Mouse (Mus musculus) G1E (cell line): Measurements from ENCODE around the gene Surf6. TPM values are rescaled to one million over a fixed set of nuclear protein-coding genes. Genes with fewer than 3 reads are reported as not detected.

ENCODE experiments used
- ATAC-seq: 2 replicates; pipeline ENCODE4 v1.8.0; 2016; ENCODE audit warnings: mild to moderate bottlenecking; ENCODE audit not compliant: insufficient number of reproducible peaks, poor library complexity, low FRiP score, severe bottlenecking; ENCODE audit errors: extremely low read depth
- DNase-seq: peaks from one replicate; pipeline ENCODE4 v3.0.0; 2012; ENCODE audit warnings: low spot score
- H3K27me3 ChIP-seq: 2 replicates; pipeline ENCODE4 v1.6.1; 2012; ENCODE audit warnings: mild to moderate bottlenecking, low read length, inconsistent platforms; ENCODE audit not compliant: insufficient read depth
- H3K36me3 ChIP-seq: replicated peaks from 2 replicates; pipeline ENCODE3; 2012; ENCODE audit warnings: mild to moderate bottlenecking, inconsistent platforms
- H3K4me1 ChIP-seq: 2 replicates; pipeline ENCODE4 v1.6.1; 2012; ENCODE audit warnings: low read depth, low read length, inconsistent platforms, mixed read lengths; ENCODE audit not compliant: insufficient read depth
- H3K4me3 ChIP-seq: 2 replicates; pipeline ENCODE4 v1.5.1; 2012; ENCODE audit warnings: low read depth, mild to moderate bottlenecking, inconsistent platforms, low read length, moderate library complexity, mixed read lengths
- H3K9me3 ChIP-seq: replicated peaks from 2 replicates; pipeline ENCODE4 v1.6.1; 2012; ENCODE audit warnings: inconsistent platforms
- CTCF ChIP-seq: IDR thresholded peaks from 2 replicates; pipeline ENCODE4 v1.5.1; 2012; ENCODE audit warnings: low read depth, low read length, inconsistent platforms, mixed read lengths
- GATA1 ChIP-seq: IDR thresholded peaks from 2 replicates; pipeline ENCODE4 v1.6.1; 2012; ENCODE audit warnings: borderline replicate concordance, low read length, inconsistent platforms, mixed read lengths
- GATA2 ChIP-seq: IDR thresholded peaks from 2 replicates; pipeline ENCODE4 v1.6.1; 2012; ENCODE audit warnings: low read depth, low read length, inconsistent platforms, borderline replicate concordance
- POLR2AphosphoS5 ChIP-seq: IDR thresholded peaks from 2 replicates; pipeline ENCODE4 v1.6.1; 2012; ENCODE audit warnings: low read depth, low read length, inconsistent platforms; ENCODE audit not compliant: insufficient replicate concordance
- TAL1 ChIP-seq: conservative IDR thresholded peaks from 2 replicates; pipeline ENCODE4 v1.6.1; 2012; ENCODE audit warnings: low read depth, low read length, inconsistent platforms, mixed read lengths
- polyA plus RNA-seq: library from polyadenylated mRNA; stranded (reverse); fragments of >175 nt; gene quantifications from 2 replicates; pipeline ENCODE4 v1.2.3, GENCODE M21; 2012
- total RNA-seq, 2 experiments: library from RNA; stranded (forward) in 1 of 2; stranded (reverse) in 1 of 2; fragments of 200-1000 nt in 1 of 2; fragments of >200 nt in 1 of 2; fragmentation: Nextera tagmentation in 1 of 2; gene quantifications; 2 replicates each; pipeline ENCODE4 v1.2.3; 2014 to 2017

Surf6 gene
- total and polyA plus RNA-seq, 3 experiments, result 20.7 to 52.5 (median 34.8) TPM

DNA sequence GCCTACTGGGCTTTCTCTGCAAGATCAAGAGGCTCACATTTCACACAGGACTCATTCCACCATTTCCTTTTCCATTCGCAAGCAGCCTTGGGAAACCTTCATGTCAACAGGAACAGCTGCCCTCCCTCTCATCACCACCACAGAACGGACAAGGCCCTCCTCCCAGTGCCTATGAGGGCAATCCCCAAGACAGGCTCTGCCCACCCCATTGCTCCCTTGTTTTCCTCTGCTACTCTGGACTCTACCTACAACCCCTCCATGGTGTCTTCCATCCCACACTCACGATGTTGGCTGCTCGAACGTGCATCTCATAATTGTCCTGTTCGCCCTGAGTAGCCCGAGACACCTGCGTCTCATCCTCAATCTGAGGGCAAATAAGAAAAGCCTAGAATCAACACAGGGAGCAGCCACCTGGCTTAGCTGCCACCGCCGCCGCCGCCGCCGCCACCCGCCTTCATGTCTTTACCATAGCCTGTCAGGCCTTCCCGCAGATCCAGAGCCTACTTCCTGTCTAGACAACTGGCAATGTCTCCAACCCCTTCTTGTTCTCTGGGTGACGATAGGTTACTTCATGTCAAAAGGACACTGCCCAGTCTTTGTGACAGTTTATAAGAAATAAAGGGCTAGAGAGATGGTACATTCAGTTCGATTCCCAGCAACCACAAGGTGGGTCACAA lies 6.2 kb upstream of the Surf6 start:
- TF ChIP-seq TAL1, result no peak
- TF ChIP-seq GATA2, result no peak
- TF ChIP-seq POLR2AphosphoS5, result no peak
- no peak for TF ChIP-seq GATA1
- Histone ChIP-seq H3K36me3 (peaks cover 84% of the 10 kb centered on the region), H3K4me1 (peaks cover 67% of the 10 kb centered on the region)

DNA sequence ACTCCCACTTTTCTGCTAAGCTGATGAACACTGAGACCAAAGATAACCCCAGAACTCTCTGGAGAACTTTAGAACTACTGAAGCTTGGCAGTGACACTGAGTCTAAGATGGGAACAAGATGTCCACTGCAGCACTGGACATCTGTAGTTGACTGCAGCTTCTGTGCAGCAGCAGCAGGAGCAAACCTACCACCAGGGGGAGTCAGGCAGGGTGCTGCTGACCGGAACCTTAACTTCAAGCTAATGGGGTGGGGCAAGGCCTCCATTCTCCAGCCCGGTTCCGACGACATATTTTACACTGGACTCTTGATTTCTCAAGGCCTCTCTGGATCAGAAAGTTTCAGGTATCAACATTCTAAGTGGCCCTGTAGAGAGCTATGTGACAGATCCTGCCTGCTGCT lies 4.4 kb upstream of the Surf6 start:
- peaks cover 61% of the 10 kb centered on the region for H3K4me1 ChIP-seq
- no peaks in the 10 kb centered on the region for H3K27me3 ChIP-seq
- peaks cover 70% of the 10 kb centered on the region for H3K36me3 ChIP-seq
- no peak for DNase-seq
- no peak for ATAC-seq
- no peak overlapping the region for H3K4me3 ChIP-seq
- H3K9me3 ChIP-seq, result no peaks in the 10 kb centered on the region
- peak; percentile 76 for TF ChIP-seq CTCF
- TF ChIP-seq GATA2, result no peak

More for the DNA sequence above, 6.2 kb upstream of the Surf6 start:
- no peak for DNase-seq
- Histone ChIP-seq H3K4me3 (peak overlapping the region; percentile 99), H3K27me3 (no peaks in the 10 kb centered on the region), H3K9me3 (no peaks in the 10 kb centered on the region)
- ATAC-seq, result no peak

DNA sequence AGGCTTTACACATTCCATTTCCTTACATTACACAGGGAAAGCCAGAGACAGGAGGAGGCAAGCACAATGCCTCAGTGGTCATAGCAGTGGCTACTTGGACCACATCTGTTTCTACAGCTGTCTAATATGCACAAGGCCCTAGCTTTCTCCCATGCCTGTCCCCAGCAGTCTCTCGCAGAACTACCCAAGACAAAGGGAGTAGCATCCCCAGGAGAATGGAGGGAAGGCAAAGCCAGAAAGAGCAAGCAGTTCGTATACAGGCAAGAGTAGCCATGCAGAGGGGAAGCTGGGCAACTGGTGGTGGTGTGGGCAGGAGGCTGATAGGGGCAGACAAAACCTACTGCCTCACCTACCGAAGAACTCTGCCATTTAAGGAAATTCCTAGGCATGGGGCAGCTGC lies 3.8 kb upstream of the Surf6 start:
- no peak for ATAC-seq
- no peak for TF ChIP-seq CTCF
- no peak for TF ChIP-seq GATA2
- no peak for TF ChIP-seq TAL1
- TF ChIP-seq POLR2AphosphoS5, result no peak
- no peak for TF ChIP-seq GATA1

DNA sequence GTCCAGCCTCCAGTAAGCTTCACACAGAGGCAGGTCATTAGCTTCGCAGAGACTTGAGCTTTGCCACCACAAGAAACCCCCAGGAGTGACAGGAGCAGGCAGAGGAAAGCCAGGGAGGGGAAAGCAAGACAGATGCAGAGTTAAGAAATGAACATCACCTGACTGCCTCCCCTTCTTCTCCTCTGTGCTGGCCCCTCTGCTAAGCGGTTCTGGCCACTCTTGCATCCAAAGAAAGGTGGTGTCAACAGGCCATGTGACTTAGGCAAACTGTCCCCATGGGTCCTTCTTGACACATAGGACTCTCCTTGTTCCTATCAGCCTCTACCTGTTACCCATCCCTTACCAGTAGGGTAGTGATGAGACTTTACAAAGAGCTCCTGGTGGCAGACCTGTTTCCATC lies 3.3 kb upstream of the Surf6 start:
- TF ChIP-seq POLR2AphosphoS5 (no peak), GATA2 (no peak), GATA1 (no peak), CTCF (no peak), TAL1 (no peak)
- Histone ChIP-seq H3K4me3 (no peak overlapping the region), H3K9me3 (no peaks in the 10 kb centered on the region), H3K27me3 (no peaks in the 10 kb centered on the region), H3K36me3 (peaks cover 67% of the 10 kb centered on the region), H3K4me1 (peaks cover 71% of the 10 kb centered on the region)
- ATAC-seq (no peak), DNase-seq (no peak)

More for the DNA sequence above, 3.8 kb upstream of the Surf6 start:
- Histone ChIP-seq H3K27me3 (no peaks in the 10 kb centered on the region), H3K4me3 (no peak overlapping the region), H3K4me1 (peaks cover 66% of the 10 kb centered on the region), H3K36me3 (peaks cover 67% of the 10 kb centered on the region), H3K9me3 (no peaks in the 10 kb centered on the region)
- DNase-seq, result no peak

DNA sequence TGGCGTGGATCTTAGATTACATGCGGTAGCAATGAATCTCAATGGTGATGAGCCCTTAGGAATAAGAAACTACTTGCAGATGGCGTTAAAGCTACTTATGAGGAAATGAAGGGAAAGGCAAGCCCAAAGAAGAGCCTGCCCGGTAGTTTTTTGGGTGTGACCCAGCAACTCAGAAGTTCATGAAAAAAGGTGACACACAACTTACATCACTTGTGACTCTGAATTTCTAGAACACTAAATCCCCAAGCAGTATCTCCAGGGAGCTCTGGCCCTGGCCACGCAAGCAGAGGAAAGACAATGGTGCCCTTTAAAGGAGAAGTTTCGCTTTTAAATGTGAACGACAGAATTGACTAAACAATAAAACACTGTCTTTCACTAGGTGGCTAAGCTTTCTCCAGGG lies 632 bp upstream of the Surf6 start:
- no peak for TF ChIP-seq GATA2
- ATAC-seq, result no peak

DNA sequence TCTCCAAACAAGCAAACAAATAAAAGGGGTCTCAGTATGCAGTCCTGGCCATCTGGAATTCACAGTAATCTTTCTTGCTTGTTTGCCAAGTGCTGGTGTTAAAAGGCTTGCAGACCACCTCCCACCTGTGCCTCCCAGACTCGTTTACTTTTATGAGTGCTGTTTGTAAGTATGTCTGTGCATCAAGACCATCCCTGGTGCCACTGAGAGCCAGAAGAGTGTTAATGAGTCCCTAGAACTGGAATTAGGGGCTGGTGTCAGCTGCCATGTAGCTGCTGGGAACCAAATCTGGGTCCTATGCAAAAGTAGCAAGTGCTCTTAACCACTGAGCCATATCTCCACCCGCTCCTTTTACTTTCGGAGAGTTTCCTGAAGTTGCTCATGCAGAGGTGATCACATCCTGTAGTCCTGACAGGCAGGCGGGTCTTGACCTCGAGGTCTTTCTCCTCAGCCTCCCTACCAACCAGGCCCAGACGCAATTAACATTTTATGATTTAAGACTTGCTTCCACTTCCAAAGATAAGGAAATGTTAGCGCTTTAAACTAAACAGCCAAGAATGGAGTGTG lies 762 bp downstream of the Surf6 start:
- H3K36me3 ChIP-seq, result peaks cover 83% of the 10 kb centered on the region
- peaks cover 55% of the 10 kb centered on the region for H3K4me1 ChIP-seq
- H3K9me3 ChIP-seq, result no peaks in the 10 kb centered on the region
- TF ChIP-seq CTCF (no peak), GATA2 (no peak), GATA1 (no peak), TAL1 (no peak), POLR2AphosphoS5 (no peak)
- no peak for DNase-seq
- H3K4me3 ChIP-seq, result peak overlapping the region; percentile 86
- H3K27me3 ChIP-seq, result no peaks in the 10 kb centered on the region
- ATAC-seq, result no peak

More for the DNA sequence above, 632 bp upstream of the Surf6 start:
- no peaks in the 10 kb centered on the region for H3K9me3 ChIP-seq
- peaks cover 69% of the 10 kb centered on the region for H3K4me1 ChIP-seq
- H3K36me3 ChIP-seq, result peaks cover 83% of the 10 kb centered on the region
- DNase-seq, result no peak
- no peaks in the 10 kb centered on the region for H3K27me3 ChIP-seq
- H3K4me3 ChIP-seq, result peak overlapping the region; percentile 86

DNA sequence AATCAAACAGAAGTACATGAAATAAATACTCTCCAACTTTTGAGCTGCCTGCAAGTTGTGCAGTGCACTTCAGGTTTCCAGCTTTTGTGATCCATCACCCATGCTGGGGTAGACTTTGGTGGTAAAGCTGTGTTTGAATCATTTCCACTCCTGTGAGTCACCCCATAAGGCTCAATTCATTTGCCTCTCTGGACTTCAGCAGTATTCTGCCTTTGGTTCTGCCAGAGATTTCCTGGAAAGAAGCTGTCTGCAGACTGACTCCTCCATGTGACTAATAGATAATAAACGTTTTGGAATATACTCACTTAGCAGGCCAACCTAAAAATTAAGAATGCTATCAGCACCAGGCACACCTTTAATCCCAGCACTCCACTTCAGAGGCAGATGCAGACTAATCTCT lies 1.9 kb downstream of the Surf6 start:
- H3K4me3 ChIP-seq, result no peak overlapping the region
- TF ChIP-seq POLR2AphosphoS5 (no peak), CTCF (no peak), TAL1 (no peak), GATA2 (no peak), GATA1 (no peak)
- DNase-seq (no peak), ATAC-seq (no peak)
- H3K27me3 ChIP-seq, result no peaks in the 10 kb centered on the region
- H3K9me3 ChIP-seq, result no peaks in the 10 kb centered on the region
- H3K4me1 ChIP-seq, result peaks cover 43% of the 10 kb centered on the region
- H3K36me3 ChIP-seq, result peaks cover 83% of the 10 kb centered on the region
